Mouse (Mus musculus): Measurements from ENCODE around the gene Myo19.

Myo19 gene

DNA sequence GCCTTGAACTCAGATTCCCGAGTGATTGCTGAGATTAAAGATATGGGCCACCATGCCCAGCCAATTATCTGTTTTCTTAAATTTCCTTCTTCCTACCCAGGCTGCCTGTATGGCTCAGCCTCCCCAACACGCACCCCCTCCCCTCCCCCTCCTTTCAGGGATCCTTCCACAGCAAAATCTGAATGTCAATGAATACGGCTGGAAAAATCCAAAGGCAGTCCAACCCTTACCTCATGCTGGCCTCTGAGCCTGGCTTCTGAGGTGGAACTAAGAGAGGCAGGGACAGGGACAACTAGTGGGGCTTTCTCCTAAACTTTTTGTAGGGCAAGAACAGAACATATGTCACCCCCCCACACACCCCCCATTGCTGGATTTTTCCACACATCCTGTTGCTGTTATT lies 68.2 kb downstream of the Myo19 start:
- DNase-seq: no peak

DNA sequence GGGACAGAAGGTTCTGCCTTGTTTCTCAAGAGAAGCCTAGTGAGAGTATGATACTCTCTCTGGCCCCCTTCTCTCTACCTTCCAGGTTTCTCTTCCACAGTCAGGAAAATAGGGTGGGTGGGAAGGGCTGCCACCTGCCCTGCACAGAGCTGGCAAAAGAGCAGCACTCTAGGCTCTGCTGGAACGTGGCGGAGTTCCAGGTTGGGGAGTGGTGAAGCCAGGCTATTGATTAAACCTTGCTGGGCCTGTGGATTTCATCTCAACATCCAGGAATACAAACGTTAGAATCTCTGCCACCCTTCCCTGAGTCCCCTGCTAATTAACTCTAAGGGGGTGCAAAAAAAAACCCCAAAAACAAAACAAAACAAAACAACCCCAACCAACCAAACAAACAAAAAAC lies 68.6 kb downstream of the Myo19 start:
- no peak for DNase-seq

DNA sequence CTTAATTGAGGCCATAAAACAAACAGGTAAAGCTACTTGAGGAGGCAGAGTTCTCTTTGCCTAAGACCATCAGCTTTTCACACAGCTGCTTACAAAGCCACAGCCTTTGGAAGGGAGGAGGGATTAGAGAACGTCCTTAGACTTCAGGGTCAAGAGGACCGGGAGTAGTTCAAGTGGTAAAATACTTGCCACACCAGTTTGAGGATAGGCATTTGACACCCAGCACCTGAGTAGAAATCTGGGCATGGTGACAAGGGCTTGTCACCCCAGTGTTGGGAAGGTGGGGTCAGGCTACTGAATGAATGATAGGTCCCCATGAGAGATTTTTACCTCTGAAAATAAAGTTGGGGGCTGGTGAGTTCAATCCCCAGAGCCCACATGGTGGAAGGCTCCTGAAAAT lies 72.7 kb downstream of the Myo19 start:
- DNase-seq: no peak

DNA sequence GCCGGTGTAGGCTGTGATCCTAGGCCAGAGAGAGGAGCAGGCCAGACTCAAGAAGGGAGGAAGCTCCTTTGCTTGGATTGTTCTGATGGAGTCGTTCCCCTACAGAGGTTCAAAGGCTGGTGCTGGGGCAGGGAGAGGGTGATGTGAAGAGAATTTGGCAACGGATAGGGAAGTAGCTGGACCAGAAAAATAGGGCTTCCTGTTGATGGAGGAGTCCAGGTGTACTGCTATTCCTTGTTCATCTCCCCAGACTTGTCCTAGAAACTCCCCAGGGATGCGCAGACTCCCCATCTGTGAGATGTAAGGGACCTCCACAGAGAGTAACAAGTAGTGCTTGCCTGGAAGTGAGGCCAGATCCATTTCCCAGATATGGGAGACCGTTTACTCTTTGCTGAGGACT lies 76.5 kb downstream of the Myo19 start:
- peak; percentile 30 for DNase-seq

DNA sequence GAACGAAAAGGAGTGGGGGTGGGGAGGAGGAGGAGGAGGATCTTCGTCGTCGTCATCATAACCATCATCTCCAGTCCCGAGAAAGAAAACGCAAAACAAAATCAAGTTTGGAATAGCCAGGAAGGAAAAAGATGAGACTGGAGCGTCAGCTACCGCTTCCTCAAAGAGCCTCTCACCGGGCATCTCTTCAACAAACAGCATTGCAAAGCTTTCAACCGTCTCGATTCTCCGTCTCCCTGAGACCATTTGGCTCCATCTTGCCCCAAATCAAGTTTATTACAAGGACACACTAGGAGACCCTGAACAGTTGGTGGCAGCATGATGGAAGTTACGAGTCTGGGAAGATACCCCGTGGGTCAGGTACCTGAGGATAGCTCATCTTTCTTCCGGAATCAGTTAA lies 77.2 kb downstream of the Myo19 start:
- DNase-seq: no peak

DNA sequence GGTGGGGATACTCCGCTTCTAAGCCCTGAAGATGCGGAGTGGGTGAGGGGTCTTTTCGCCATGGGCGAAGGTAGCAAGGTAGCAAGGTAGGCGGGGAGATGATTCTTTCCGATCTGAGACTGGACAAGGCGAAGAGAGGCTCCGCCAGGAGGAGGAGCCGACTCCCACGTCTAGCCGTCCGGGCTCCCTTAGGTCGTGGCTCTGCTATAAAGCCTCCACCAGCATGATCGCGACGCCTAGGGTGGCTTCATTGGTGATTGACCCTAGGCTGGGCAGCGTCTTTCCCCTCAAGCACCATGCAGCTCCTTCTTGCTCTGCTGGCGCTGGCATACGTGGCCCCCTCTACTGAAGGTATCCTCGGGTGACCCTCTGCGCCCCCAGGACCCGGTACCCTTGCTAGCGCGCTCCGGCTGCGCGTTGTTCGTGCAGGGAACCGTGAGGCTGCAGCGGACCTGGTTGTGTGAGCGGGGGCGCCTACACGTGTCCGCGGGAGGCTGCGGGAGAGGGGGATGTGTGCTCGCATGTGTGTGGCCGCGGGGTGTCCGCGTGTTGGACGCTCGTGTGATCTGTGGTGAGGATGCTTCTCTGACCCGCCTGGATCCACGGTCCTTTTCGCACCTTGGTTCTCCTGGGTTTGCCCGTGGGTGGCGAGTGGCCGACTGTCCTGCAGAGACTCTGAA lies 77.8 kb downstream of the Myo19 start, which contains the start of gene Car4:
Gene Car4 (plus strand): TSS at position 196 of the 680 bp plus-strand sequence.
- DNase-seq: peak; percentile 85

DNA sequence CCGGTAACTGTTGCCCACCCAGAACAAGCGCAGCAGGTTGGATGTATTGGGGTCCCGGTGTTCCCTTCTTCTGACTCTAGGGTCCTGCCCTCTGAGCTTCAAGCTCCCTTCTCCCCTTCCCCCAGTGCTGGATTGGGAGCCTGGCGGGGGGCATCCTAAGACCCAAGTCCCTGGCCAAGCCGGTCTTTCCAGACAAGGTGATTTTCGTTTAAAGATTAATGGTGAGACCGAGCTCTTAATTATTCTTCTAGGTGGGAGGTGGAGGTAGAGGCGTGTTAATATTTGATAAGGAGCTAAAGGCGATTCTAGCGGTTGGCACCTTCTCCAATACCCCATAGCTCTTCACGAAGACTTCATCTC lies 78.3 kb downstream of the Myo19 start:
- DNase-seq: peak; percentile 67

DNA sequence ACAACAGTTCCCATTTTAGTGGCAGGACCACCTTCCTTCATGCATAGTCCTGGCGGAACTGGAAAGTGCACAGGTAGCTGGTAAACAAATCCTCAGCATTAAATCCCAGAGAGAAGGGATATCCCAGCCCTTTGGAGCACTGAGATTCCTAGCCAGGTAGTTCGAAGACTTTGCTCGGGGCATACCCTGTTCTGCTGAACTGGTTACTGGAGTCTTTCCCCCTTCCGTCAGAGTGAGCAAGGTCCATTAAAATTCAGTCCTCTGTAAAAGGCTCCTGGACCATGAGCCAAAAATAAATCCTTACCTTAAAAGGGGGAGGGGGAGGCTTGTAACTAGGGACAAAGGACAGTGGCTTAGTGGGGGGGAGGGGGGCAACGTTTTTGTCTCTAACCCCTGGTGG lies 79.2 kb downstream of the Myo19 start:
- DNase-seq: no peak

DNA sequence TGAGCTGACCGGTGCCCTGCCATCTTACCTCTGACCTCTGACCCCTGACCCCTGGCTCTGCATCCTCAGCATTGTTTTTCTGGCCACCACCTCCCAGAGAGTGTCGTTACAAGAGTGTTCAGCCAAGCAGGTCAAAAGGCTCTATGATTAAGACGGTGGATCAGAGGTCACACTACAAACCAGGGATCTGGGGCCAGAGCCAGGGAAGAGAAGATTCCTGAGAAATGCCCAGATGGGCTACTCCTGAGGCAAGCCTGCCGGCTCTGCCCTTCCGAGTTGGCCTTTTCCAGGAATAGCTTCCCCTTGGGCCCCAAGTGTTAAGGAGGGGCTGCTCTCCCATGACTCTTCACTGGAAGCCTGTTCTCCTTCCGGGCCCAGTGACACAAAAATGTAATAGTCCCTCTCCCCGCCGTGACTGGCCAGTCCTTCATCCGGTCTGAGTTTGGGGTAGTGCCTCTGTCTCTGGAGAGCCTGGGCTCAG lies 79.8 kb downstream of the Myo19 start:
- DNase-seq: peak; percentile 86

DNA sequence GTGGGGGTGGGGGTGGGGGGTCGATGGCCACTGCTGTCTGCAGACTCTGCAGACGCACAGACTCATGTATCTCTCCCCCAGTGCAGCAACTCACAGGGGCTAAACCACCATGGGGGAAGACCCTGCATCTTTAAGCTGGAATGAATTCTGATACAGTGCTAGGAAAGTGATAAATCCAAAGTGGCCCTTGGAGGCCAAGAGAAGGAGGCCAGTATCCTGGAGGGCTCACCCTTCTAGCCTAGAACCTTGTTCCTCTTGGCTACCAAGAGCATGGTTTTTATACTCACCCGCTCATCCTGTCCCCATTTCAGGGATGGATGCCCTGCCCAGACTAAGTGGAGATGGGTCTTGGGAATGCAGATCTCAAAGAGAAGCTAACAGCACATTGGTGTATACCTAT lies 80.3 kb downstream of the Myo19 start:
- DNase-seq: peak; percentile 55

DNA sequence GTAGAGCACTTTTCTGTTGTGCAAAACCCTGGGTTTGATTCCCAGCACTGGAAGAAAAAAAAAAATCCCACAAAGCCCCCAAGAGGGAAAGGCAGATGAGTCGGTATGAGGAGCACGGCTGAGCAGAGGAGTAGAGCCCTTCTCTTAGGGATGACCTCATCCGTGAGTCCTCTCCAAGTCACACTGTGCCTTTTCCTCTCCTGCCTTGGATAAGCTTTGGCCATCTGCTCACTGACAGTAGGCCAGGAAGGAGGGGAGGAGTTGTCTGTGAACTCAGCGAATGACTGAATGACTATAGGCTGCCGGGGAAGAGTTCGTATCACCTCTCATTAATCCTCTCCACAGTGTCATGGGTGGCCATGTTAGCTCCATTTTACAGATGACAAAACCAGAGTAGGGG lies 80.8 kb downstream of the Myo19 start:
- DNase-seq: peak; percentile 95
